Mouse (Mus musculus): ENCODE data around the gene Ankrd54. TPM values are rescaled to one million over a fixed set of nuclear protein-coding genes. Genes with fewer than 3 reads are reported as not detected.

Gene Ankrd54
- 1.9 TPM for polyA plus RNA-seq (2014; fragmentation: Illumina TruSeq; extraction: RNeasy Lipid Tissue Mini Kit (QIAGEN cat#74804); ENCODE audit: low replicate concordance)

DNA sequence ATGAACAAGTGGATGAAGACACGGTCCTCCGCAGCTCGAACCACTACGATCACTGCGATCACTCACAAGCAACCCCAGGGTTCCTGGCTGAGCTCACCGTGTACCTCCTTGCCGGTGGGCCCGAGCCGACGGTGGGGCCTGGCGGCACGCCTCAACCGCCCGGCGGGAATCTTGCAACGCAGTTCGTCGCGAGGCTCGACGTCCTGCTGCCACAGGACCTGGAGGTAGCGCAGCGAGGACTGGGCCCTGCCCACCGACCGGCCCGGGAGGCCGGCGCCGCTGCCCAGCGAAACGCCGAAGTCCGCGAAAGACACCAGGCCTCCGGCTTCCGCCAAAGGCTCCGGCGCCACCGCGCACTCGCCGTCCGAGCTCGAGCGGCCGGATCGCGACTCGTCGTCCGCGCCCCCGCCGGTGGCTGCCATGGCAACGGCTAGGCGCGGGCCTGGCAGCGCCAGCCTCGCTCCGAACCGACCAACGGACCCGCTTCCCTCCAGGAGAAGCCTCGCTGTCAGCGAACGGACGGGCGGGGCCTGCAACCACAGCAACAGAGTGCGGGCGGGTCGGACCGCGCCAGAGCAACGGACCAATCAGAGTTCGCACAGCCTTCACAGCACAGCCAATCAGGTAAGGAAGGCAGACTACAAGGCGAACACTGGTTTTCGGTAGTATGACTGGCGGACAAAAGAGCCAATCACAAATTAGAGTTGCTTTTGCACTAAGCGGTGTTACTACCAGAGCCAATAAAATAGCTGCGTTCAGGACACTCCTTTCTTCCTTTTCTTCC is at the start of gene Ankrd54:
Gene Ankrd54, minus strand, starts transcription at position 518 of the 784 bp plus-strand sequence.

DNA sequence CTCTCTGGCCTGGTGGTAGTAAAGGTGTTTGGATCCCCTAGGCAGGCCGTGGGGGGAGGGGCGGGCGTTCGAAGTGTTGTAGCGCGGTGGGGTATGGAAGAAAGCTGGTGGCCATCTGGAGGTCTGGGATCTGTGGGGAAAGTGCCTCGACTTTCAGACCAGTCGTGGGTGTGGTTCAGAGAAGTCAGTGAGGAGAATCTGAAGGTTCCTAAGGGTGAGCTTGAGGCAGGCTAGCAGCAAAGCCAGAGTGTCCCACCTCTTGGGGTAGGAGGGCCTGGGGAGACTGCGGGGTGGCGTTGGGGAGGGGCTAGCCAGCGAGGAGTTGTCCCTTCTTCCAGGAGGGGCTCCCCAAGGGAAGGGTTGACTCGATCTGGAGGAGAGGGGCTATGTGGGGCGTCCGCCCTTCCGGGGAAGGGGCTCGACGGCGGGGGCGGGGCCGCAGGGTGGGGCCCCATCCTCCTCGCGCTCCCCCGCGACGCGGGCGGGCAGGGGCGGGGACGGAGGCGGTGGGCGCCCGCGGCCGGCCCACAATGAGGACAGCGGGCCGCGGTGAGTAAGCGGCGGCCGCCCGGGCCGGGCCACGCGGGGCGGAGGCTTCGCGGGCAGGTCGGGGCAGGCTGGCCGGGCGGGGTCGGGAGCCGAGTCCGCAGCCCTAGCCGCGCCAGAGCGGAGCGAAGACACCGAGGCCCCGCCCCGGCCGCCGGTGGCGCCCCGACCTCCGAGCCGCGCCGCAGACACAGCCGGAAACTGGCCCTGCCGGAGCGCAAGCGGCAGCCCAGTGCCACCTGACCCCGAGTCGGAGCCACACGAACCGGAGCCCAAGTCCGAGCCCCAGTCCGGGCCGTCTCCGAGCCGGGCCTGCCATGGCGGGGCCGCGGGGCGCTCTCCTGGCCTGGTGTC is 46.0 kb upstream of the Ankrd54 start, which contains the start of gene Micall1:
Gene Micall1, plus strand, starts transcription at position 478 of the 900 bp plus-strand sequence.

DNA sequence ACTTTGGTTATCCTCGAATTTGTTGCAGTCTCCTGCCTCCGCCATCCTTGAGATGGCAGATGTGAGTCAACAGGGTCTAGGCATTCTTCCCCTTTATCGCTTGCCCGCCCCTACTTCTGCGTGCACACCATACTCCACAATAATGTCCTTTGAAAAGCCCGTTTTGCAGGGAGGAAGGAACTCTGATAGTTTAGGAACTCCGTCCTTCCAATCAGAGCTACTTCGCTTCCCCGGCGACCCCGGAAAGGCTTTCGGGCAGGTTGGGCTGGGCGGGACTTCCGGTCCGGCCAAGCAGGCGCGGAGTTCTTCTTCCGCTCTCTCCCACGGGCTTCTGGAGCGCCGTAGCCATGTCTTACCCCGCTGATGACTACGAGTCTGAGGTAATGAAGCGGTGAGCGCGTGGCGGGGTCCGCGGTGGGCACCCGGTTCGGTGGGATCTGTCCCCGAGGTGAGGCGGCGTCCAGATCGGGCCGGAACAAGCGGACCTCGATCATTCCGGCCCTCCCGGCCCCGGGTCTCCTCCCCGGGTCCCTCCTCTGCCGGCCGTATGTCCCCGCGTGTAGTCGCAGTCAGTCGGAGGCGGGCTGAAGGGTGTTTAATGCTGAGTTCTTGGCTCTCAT is 12.3 kb upstream of the Ankrd54 start, which contains the start of gene Eif3l:
Gene Eif3l, plus strand, starts transcription at position 267 of the 620 bp plus-strand sequence.

DNA sequence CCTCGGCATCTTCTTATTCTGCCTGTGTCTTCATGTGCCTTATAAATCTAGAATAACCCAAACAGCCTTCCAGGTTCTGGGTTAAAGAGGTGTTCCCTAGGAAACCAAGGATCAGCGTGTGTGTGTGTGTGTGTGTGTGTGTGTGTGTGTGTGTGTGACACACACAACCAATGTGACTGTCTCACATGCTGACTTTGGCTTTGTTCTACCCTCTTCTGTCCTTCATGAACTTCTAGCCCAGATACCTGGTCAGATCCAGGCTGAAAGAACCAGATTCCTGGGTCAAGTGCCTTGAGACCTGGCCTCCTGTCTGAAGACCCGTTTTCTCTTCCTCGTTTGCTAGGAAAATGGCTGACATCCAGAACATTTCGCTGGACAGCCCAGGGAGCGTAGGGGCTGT is 21.1 kb downstream of the Ankrd54 start, which contains the start of gene Galr3:
Gene Galr3, plus strand, starts transcription at position 301 of the 400 bp plus-strand sequence.

DNA sequence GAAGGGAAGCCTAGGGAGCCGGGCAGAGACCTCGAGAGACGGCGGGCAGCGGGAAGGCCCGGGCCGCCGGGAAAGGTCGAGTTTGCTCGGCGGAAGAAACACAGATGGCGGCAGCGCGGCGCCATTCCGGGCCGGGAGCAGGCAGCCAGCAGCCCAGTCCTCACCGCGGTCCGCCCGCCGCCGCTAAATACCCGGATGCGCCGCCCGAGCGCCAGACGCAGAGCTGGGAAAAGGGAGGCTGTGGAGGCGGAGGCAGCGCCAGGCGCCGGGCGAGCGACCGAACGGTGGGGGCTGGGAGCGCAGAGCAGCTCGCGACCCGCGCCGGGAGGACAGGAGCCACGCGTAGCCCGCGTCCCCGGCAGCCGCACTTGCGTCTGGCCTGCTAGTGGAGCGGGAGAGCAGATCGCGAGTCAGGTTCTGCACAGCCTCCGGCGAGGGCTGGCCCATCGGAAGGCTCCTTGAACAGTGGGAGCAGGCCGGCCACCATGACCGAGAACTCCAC is 34.4 kb downstream of the Ankrd54 start, which contains the start of gene H1f0:
Gene H1f0, plus strand, starts transcription at position 214 of the 502 bp plus-strand sequence.

Other genes with a start within 250 kb of the Ankrd54 start
- not detected for gene Cdc42ep1, start 220.3 kb downstream of the Ankrd54 start, polyA plus RNA-seq (2014; fragmentation: Illumina TruSeq; extraction: RNeasy Lipid Tissue Mini Kit (QIAGEN cat#74804); ENCODE audit: low replicate concordance)
- 283 TPM for gene Lgals2, start 207.4 kb downstream of the Ankrd54 start, polyA plus RNA-seq (2014; fragmentation: Illumina TruSeq; extraction: RNeasy Lipid Tissue Mini Kit (QIAGEN cat#74804); ENCODE audit: low replicate concordance)
- gene Gga1, start 185.7 kb downstream of the Ankrd54 start, polyA plus RNA-seq (2014; fragmentation: Illumina TruSeq; extraction: RNeasy Lipid Tissue Mini Kit (QIAGEN cat#74804); ENCODE audit: low replicate concordance), result not detected
- gene Gm49510, start 163.2 kb downstream of the Ankrd54 start, polyA plus RNA-seq (2014; fragmentation: Illumina TruSeq; extraction: RNeasy Lipid Tissue Mini Kit (QIAGEN cat#74804); ENCODE audit: low replicate concordance), result not detected
- gene Sh3bp1, start 163.1 kb downstream of the Ankrd54 start, polyA plus RNA-seq (2014; fragmentation: Illumina TruSeq; extraction: RNeasy Lipid Tissue Mini Kit (QIAGEN cat#74804); ENCODE audit: low replicate concordance), result 1.9 TPM
- gene Pdxp, start 149.0 kb downstream of the Ankrd54 start, polyA plus RNA-seq (2014; fragmentation: Illumina TruSeq; extraction: RNeasy Lipid Tissue Mini Kit (QIAGEN cat#74804); ENCODE audit: low replicate concordance), result 0.22 TPM
- not detected for gene Lgals1, start 136.2 kb downstream of the Ankrd54 start, polyA plus RNA-seq (2014; fragmentation: Illumina TruSeq; extraction: RNeasy Lipid Tissue Mini Kit (QIAGEN cat#74804); ENCODE audit: low replicate concordance)
- gene Nol12, start 128.0 kb downstream of the Ankrd54 start, polyA plus RNA-seq (2014; fragmentation: Illumina TruSeq; extraction: RNeasy Lipid Tissue Mini Kit (QIAGEN cat#74804); ENCODE audit: low replicate concordance), result 1.3 TPM
- gene Triobp, start 115.2 kb downstream of the Ankrd54 start, polyA plus RNA-seq (2014; fragmentation: Illumina TruSeq; extraction: RNeasy Lipid Tissue Mini Kit (QIAGEN cat#74804); ENCODE audit: low replicate concordance), result 1.0 TPM
- 171 TPM for gene H1f0, start 34.4 kb downstream of the Ankrd54 start, polyA plus RNA-seq (2014; fragmentation: Illumina TruSeq; extraction: RNeasy Lipid Tissue Mini Kit (QIAGEN cat#74804); ENCODE audit: low replicate concordance)
- not detected for gene Galr3, start 21.0 kb downstream of the Ankrd54 start, polyA plus RNA-seq (2014; fragmentation: Illumina TruSeq; extraction: RNeasy Lipid Tissue Mini Kit (QIAGEN cat#74804); ENCODE audit: low replicate concordance)
- 47.0 TPM for gene Eif3l, start 12.3 kb upstream of the Ankrd54 start, polyA plus RNA-seq (2014; fragmentation: Illumina TruSeq; extraction: RNeasy Lipid Tissue Mini Kit (QIAGEN cat#74804); ENCODE audit: low replicate concordance)
- gene Micall1, start 46.0 kb upstream of the Ankrd54 start, polyA plus RNA-seq (2014; fragmentation: Illumina TruSeq; extraction: RNeasy Lipid Tissue Mini Kit (QIAGEN cat#74804); ENCODE audit: low replicate concordance), result 7.6 TPM
- gene Polr2f, start 78.1 kb upstream of the Ankrd54 start, polyA plus RNA-seq (2014; fragmentation: Illumina TruSeq; extraction: RNeasy Lipid Tissue Mini Kit (QIAGEN cat#74804); ENCODE audit: low replicate concordance), result not detected
- gene 1700088E04Rik, start 78.4 kb upstream of the Ankrd54 start, polyA plus RNA-seq (2014; fragmentation: Illumina TruSeq; extraction: RNeasy Lipid Tissue Mini Kit (QIAGEN cat#74804); ENCODE audit: low replicate concordance), result not detected
- not detected for gene Sox10, start 102.3 kb upstream of the Ankrd54 start, polyA plus RNA-seq (2014; fragmentation: Illumina TruSeq; extraction: RNeasy Lipid Tissue Mini Kit (QIAGEN cat#74804); ENCODE audit: low replicate concordance)
- 9.0 TPM for gene Pick1, start 166.3 kb upstream of the Ankrd54 start, polyA plus RNA-seq (2014; fragmentation: Illumina TruSeq; extraction: RNeasy Lipid Tissue Mini Kit (QIAGEN cat#74804); ENCODE audit: low replicate concordance)
- gene Gm49486, start 166.5 kb upstream of the Ankrd54 start, polyA plus RNA-seq (2014; fragmentation: Illumina TruSeq; extraction: RNeasy Lipid Tissue Mini Kit (QIAGEN cat#74804); ENCODE audit: low replicate concordance), result 0.48 TPM
- gene Slc16a8, start 191.9 kb upstream of the Ankrd54 start, polyA plus RNA-seq (2014; fragmentation: Illumina TruSeq; extraction: RNeasy Lipid Tissue Mini Kit (QIAGEN cat#74804); ENCODE audit: low replicate concordance), result not detected
- gene Baiap2l2, start 222.6 kb upstream of the Ankrd54 start, polyA plus RNA-seq (2014; fragmentation: Illumina TruSeq; extraction: RNeasy Lipid Tissue Mini Kit (QIAGEN cat#74804); ENCODE audit: low replicate concordance), result 15.6 TPM